Mouse (Mus musculus) MEL (cell line): ENCODE results near the gene Pla2g3. TPM values are rescaled to one million over a fixed set of nuclear protein-coding genes. Genes with fewer than 3 reads are reported as not detected.

Source experiments
- DNase-seq: peaks from one replicate; pipeline ENCODE4 v3.0.0; 2011; ENCODE audit warnings: low read depth, low spot score
- H3K27ac ChIP-seq: 2 replicates; pipeline ENCODE4 v1.5.1; 2012; ENCODE audit warnings: low read depth, mild to moderate bottlenecking, control low read depth, low read length, moderate library complexity; ENCODE audit not compliant: control insufficient read depth
- H3K27me3 ChIP-seq, 2 experiments: fragments of 150-350 bp in 1 of 2; sonication (generic) in 1 of 2; 2 replicates each; pipeline ENCODE4 v1.6.1; 2012; ENCODE audit warnings: low read length in 2 of 2, mild to moderate bottlenecking in 2 of 2, improper control_type of control experiment in 1 of 2, moderate library complexity in 1 of 2; ENCODE audit not compliant: insufficient read depth in 2 of 2, control insufficient read depth in 1 of 2
- H3K36me3 ChIP-seq, 2 experiments: 2 replicates each; pipeline ENCODE4 v1.6.1; 2012 to 2014; ENCODE audit warnings: low read length in 2 of 2, improper control_type of control experiment in 1 of 2, inconsistent platforms in 1 of 2, mild to moderate bottlenecking in 1 of 2; ENCODE audit not compliant: insufficient read depth in 2 of 2, control insufficient read depth in 1 of 2
- H3K4me1 ChIP-seq, 2 experiments: fragments of 150-350 bp in 1 of 2; sonication (generic) in 1 of 2; 2 replicates each; pipeline ENCODE4 v1.6.1; 2012; ENCODE audit warnings: low read length in 2 of 2, improper control_type of control experiment in 1 of 2, mild to moderate bottlenecking in 1 of 2; ENCODE audit not compliant: insufficient read depth in 2 of 2, control insufficient read depth in 1 of 2
- H3K4me3 ChIP-seq, 2 experiments: fragments of 150-350 bp in 1 of 2; sonication (generic) in 1 of 2; 2 replicates each; pipeline ENCODE4 v1.5.1; 2012; ENCODE audit warnings: low read depth in 2 of 2, low read length in 2 of 2, mild to moderate bottlenecking in 2 of 2, moderate library complexity in 2 of 2, control low read depth in 1 of 2, improper control_type of control experiment in 1 of 2; ENCODE audit not compliant: control insufficient read depth in 1 of 2, insufficient read depth in 1 of 2
- H3K79me2 ChIP-seq: 2 replicates; pipeline ENCODE4 v1.6.1; 2012; ENCODE audit warnings: mild to moderate bottlenecking, low read length, moderate library complexity; ENCODE audit not compliant: control insufficient read depth, poor library complexity, insufficient read depth
- H3K9ac ChIP-seq: 2 replicates; pipeline ENCODE4 v1.6.1; 2012; ENCODE audit warnings: low read depth, mild to moderate bottlenecking, control low read depth, low read length, moderate library complexity; ENCODE audit not compliant: control insufficient read depth, poor library complexity, severe bottlenecking
- H3K9me3 ChIP-seq: fragments of 150-350 bp; sonication (generic); replicated peaks from 2 replicates; pipeline ENCODE4 v1.6.1; 2012; ENCODE audit warnings: mild to moderate bottlenecking, low read length, improper control_type of control experiment, moderate library complexity; ENCODE audit not compliant: insufficient read depth
- CHD1 ChIP-seq: IDR thresholded peaks from 2 replicates; pipeline ENCODE4 v1.6.1; 2012; ENCODE audit warnings: low read depth, mild to moderate bottlenecking, inconsistent platforms, low read length, improper control_type of control experiment
- CTCF ChIP-seq, 3 experiments: IDR thresholded peaks in 2 of 3; conservative IDR thresholded peaks in 1 of 3; 2 replicates each; pipeline ENCODE4 v1.5.1; 2011 to 2012; ENCODE audit warnings: low read length in 3 of 3, low read depth in 2 of 3, mild to moderate bottlenecking in 2 of 3, improper control_type of control experiment in 1 of 3, inconsistent platforms in 1 of 3, mixed read lengths in 1 of 3, moderate library complexity in 1 of 3; ENCODE audit not compliant: control insufficient read depth in 1 of 3, insufficient read depth in 1 of 3, poor library complexity in 1 of 3, severe bottlenecking in 1 of 3
- ELF1 ChIP-seq: IDR thresholded peaks from 2 replicates; pipeline ENCODE4 v1.6.1; 2014; ENCODE audit warnings: low read depth, mild to moderate bottlenecking, inconsistent platforms, low read length, improper control_type of control experiment, moderate library complexity
- EP300 ChIP-seq, 2 experiments: IDR thresholded peaks; 2 replicates each; pipeline ENCODE4 v1.6.1; 2011; ENCODE audit warnings: improper control_type of control experiment in 2 of 2, low read length in 2 of 2, low read depth in 1 of 2, mild to moderate bottlenecking in 1 of 2
- MAFK ChIP-seq: IDR thresholded peaks from 2 replicates; pipeline ENCODE4 v1.6.1; 2011; ENCODE audit warnings: low read depth, mild to moderate bottlenecking, low read length, improper control_type of control experiment, borderline replicate concordance
- MAX ChIP-seq: IDR thresholded peaks from 2 replicates; pipeline ENCODE4 v1.6.1; 2011; ENCODE audit warnings: low read length, improper control_type of control experiment
- MYB ChIP-seq: IDR thresholded peaks from 2 replicates; pipeline ENCODE4 v1.6.1; 2011; ENCODE audit warnings: mild to moderate bottlenecking, low read depth, low read length, improper control_type of control experiment
- MYC ChIP-seq: IDR thresholded peaks from 2 replicates; pipeline ENCODE4 v1.6.1; 2011; ENCODE audit warnings: low read depth, mild to moderate bottlenecking, low read length, improper control_type of control experiment, moderate library complexity
- NELFE ChIP-seq: IDR thresholded peaks from 2 replicates; pipeline ENCODE4 v1.6.1; 2011; ENCODE audit warnings: low read depth, low read length, improper control_type of control experiment
- NRF1 ChIP-seq: IDR thresholded peaks from 2 replicates; pipeline ENCODE4 v1.6.1; 2014; ENCODE audit warnings: low read depth, mild to moderate bottlenecking, inconsistent platforms, low read length, improper control_type of control experiment, moderate library complexity; ENCODE audit not compliant: poor library complexity, insufficient read depth, severe bottlenecking
- POLR2A ChIP-seq, 2 experiments: IDR thresholded peaks; 2 replicates each; pipeline ENCODE4 v1.6.1; 2011 to 2012; ENCODE audit warnings: low read length in 2 of 2, mild to moderate bottlenecking in 2 of 2, control low read depth in 1 of 2, improper control_type of control experiment in 1 of 2, low read depth in 1 of 2, moderate library complexity in 1 of 2; ENCODE audit not compliant: control insufficient read depth in 1 of 2, insufficient read depth in 1 of 2, poor library complexity in 1 of 2
- RAD21 ChIP-seq: IDR thresholded peaks from 2 replicates; pipeline ENCODE4 v1.6.1; 2011; ENCODE audit warnings: mild to moderate bottlenecking, low read depth, low read length, improper control_type of control experiment
- RCOR1 ChIP-seq: IDR thresholded peaks from 2 replicates; pipeline ENCODE4 v1.6.1; 2012; ENCODE audit warnings: low read depth, mild to moderate bottlenecking, inconsistent platforms, low read length, improper control_type of control experiment
- SMC3 ChIP-seq: IDR thresholded peaks from 2 replicates; pipeline ENCODE4 v1.6.1; 2011; ENCODE audit warnings: low read depth, low read length, improper control_type of control experiment
- TAL1 ChIP-seq: IDR thresholded peaks from 2 replicates; pipeline ENCODE4 v1.6.1; 2012; ENCODE audit warnings: mild to moderate bottlenecking, inconsistent platforms, low read length, moderate library complexity, mixed read lengths
- TBP ChIP-seq: IDR thresholded peaks from 2 replicates; pipeline ENCODE4 v1.8.0; 2011; ENCODE audit warnings: low read depth, low read length, improper control_type of control experiment
- TCF12 ChIP-seq: IDR thresholded peaks from 2 replicates; pipeline ENCODE4 v1.6.1; 2014; ENCODE audit warnings: low read depth, mild to moderate bottlenecking, inconsistent platforms, low read length, improper control_type of control experiment, moderate library complexity
- UBTF ChIP-seq: IDR thresholded peaks from 2 replicates; pipeline ENCODE4 v1.6.1; 2012; ENCODE audit warnings: low read depth, mild to moderate bottlenecking, inconsistent platforms, low read length, improper control_type of control experiment, moderate library complexity, borderline replicate concordance; ENCODE audit not compliant: insufficient read depth
- USF2 ChIP-seq, 2 experiments: IDR thresholded peaks; 2 replicates each; pipeline ENCODE4 v1.6.1; 2011 to 2012; ENCODE audit warnings: improper control_type of control experiment in 2 of 2, low read length in 2 of 2, borderline replicate concordance in 1 of 2, inconsistent platforms in 1 of 2, low read depth in 1 of 2, mild to moderate bottlenecking in 1 of 2; ENCODE audit not compliant: insufficient read depth in 1 of 2
- ZC3H11A ChIP-seq: IDR thresholded peaks from 2 replicates; pipeline ENCODE4 v1.6.1; 2012; ENCODE audit warnings: low read depth, mild to moderate bottlenecking, inconsistent platforms, low read length, improper control_type of control experiment
- ZNF384 ChIP-seq: IDR thresholded peaks from 2 replicates; pipeline ENCODE4 v1.6.1; 2012; ENCODE audit warnings: low read depth, mild to moderate bottlenecking, inconsistent platforms, low read length, improper control_type of control experiment
- polyA plus RNA-seq, 2 experiments: library from polyadenylated mRNA; stranded (reverse) in 1 of 2; unstranded in 1 of 2; fragments of >175 nt in 1 of 2; fragments of >200 nt in 1 of 2; gene quantifications; 2 replicates each; pipeline versions ENCODE4 v1.2.1 to v1.2.4; 2012; ENCODE audit warnings: low replicate concordance in 2 of 2, low read depth in 1 of 2; ENCODE audit not compliant: insufficient read length in 2 of 2, insufficient read depth in 1 of 2, missing spikeins in 1 of 2
- total RNA-seq: library from RNA; depleted of rRNA; stranded (reverse); fragments of 300-350 nt; gene quantifications from 2 replicates; pipeline ENCODE4 v1.2.3, GENCODE M21; 2012

The Pla2g3 gene
- total and polyA plus RNA-seq, 3 experiments, result 0.15 to 0.39 TPM; not detected in 1

- Histone ChIP-seq H3K27me3 (no peaks in the 10 kb centered on the region), H3K4me1 (peaks cover 2 to 18% of the 10 kb centered on the region in 2 experiments; a peak in 3 of 4 replicates), H3K27ac (no peak overlapping the region), H3K4me3 (no peak overlapping the region), H3K36me3 (peaks cover 3% of the 10 kb centered on the region in 2 experiments; a peak in 3 of 4 replicates), H3K9ac (no peak overlapping the region), H3K79me2 (no peaks in the 10 kb centered on the region; the same call in 1 of the 2 replicates), H3K9me3 (no peaks in the 10 kb centered on the region)
- no peak for TF ChIP-seq NELFE
- no peak for TF ChIP-seq CHD1
- no peak for TF ChIP-seq RAD21
- no peak for TF ChIP-seq CTCF (IDR thresholded peaks at IDR 0.05 in 2 of 3, conservative IDR thresholded peaks at IDR 0.05 in 1 of 3; ENCODE audit: control insufficient read depth in 1 of 3, insufficient read depth in 1 of 3, low read depth in 2 of 3, low read length in 3 of 3, poor library complexity in 1 of 3, severe bottlenecking in 1 of 3)
- no peak for TF ChIP-seq EP300 (IDR thresholded peaks at IDR 0.05; ENCODE audit: low read depth in 1 of 2, low read length in 2 of 2)
- no peak for TF ChIP-seq TAL1
- DNase-seq, result no peak
These were observed 45.4 kb downstream of the Pla2g3 start for GRCm38 (mm10) chr11:3533406-3533932.

- no peaks in the 10 kb centered on the region for H3K27me3 ChIP-seq
- H3K9me3 ChIP-seq, result no peaks in the 10 kb centered on the region
- H3K27ac ChIP-seq, result no peak overlapping the region
- H3K4me1 ChIP-seq, result peaks cover 2 to 24% of the 10 kb centered on the region in 2 experiments; a peak in 3 of 4 replicates
- no peak for TF ChIP-seq ZNF384
- TF ChIP-seq MYB, result no peak
- no peak for TF ChIP-seq NRF1
- TF ChIP-seq MAX, result no peak
- no peak for TF ChIP-seq ELF1
- TF ChIP-seq ZC3H11A, result no peak
- TF ChIP-seq TBP, result no peak
- TF ChIP-seq MAFK, result no peak
- TF ChIP-seq USF2 (IDR thresholded peaks at IDR 0.05; ENCODE audit: borderline replicate concordance in 1 of 2, insufficient read depth in 1 of 2, low read depth in 1 of 2, low read length in 2 of 2), result no peak
- no peak for TF ChIP-seq CHD1
- TF ChIP-seq CTCF (IDR thresholded peaks at IDR 0.05 in 2 of 3, conservative IDR thresholded peaks at IDR 0.05 in 1 of 3; ENCODE audit: control insufficient read depth in 1 of 3, insufficient read depth in 1 of 3, low read depth in 2 of 3, low read length in 3 of 3, poor library complexity in 1 of 3, severe bottlenecking in 1 of 3), result no peak
- no peak for TF ChIP-seq MYC
- no peak for TF ChIP-seq RCOR1
- TF ChIP-seq UBTF, result no peak
- TF ChIP-seq TCF12, result no peak
- TF ChIP-seq TAL1, result no peak
- no peak for TF ChIP-seq SMC3
- TF ChIP-seq POLR2A (IDR thresholded peaks at IDR 0.05; ENCODE audit: control insufficient read depth in 1 of 2, insufficient read depth in 1 of 2, low read depth in 1 of 2, low read length in 2 of 2, poor library complexity in 1 of 2), result no peak
- no peak for TF ChIP-seq EP300 (IDR thresholded peaks at IDR 0.05; ENCODE audit: low read depth in 1 of 2, low read length in 2 of 2)
- TF ChIP-seq, all 39 proteins: peak for 0
- H3K79me2 ChIP-seq, result peaks cover 3% of the 10 kb centered on the region; the same call in 1 of the 2 replicates
- no peak overlapping the region for H3K9ac ChIP-seq
- peaks cover 3 to 6% of the 10 kb centered on the region in 2 experiments; a peak in 3 of 4 replicates for H3K36me3 ChIP-seq
- no peak overlapping the region for H3K4me3 ChIP-seq
- DNase-seq, result no peak
These were observed 46.9 kb downstream of the Pla2g3 start for GRCm38 (mm10) chr11:3534956-3535355.
